Mouse (Mus musculus) heart, postnatal 4 days (tissue): ENCODE data around the gene Trim62. TPM values are rescaled to one million over a fixed set of nuclear protein-coding genes. Genes with fewer than 3 reads are reported as not detected.

Source experiments
- DNase-seq: peaks from one replicate; pipeline ENCODE4 v3.0.0; 2021
- total RNA-seq, 2 experiments: library from RNA; stranded (reverse); gene quantifications; 2 replicates each; pipeline ENCODE4 v1.2.3; 2021

The Trim62 gene
- 1 to 10 TPM; 3.2 to 3.7 TPM for total RNA-seq

GRCm38 (mm10) chr4:128883379-128883781, at the start of gene Trim62:
Gene Trim62, plus strand, starts transcription at chr4:128883580.
- DNase-seq = peak; percentile 85

- DNase-seq = no peak
Measured at GRCm38 (mm10) chr4:128838202-128838601, 45.2 kb upstream of the Trim62 start.

GRCm38 (mm10) chr4:128839811-128840738, 43.3 kb upstream of the Trim62 start:
- peak; percentile 73 for DNase-seq

- DNase-seq = peak; percentile 37
Measured at GRCm38 (mm10) chr4:128841259-128841658, 42.1 kb upstream of the Trim62 start.

GRCm38 (mm10) chr4:128844566-128844965, 38.8 kb upstream of the Trim62 start:
- DNase-seq = no peak

GRCm38 (mm10) chr4:128845367-128845973, 37.9 kb upstream of the Trim62 start:
- no peak for DNase-seq

- no peak for DNase-seq
Measured at GRCm38 (mm10) chr4:128848961-128849360, 34.4 kb upstream of the Trim62 start.

GRCm38 (mm10) chr4:128849686-128850085, 33.7 kb upstream of the Trim62 start:
- DNase-seq = no peak

GRCm38 (mm10) chr4:128852266-128852887, 31.0 kb upstream of the Trim62 start:
- DNase-seq = no peak

GRCm38 (mm10) chr4:128853117-128853516, 30.3 kb upstream of the Trim62 start:
- no peak for DNase-seq

GRCm38 (mm10) chr4:128855613-128856040, 27.8 kb upstream of the Trim62 start:
- peak; percentile 89 for DNase-seq

GRCm38 (mm10) chr4:128857212-128857611, 26.2 kb upstream of the Trim62 start:
- no peak for DNase-seq

- peak; percentile 84 for DNase-seq
Measured at GRCm38 (mm10) chr4:128858226-128858625, 25.2 kb upstream of the Trim62 start.

- no peak for DNase-seq
Measured at GRCm38 (mm10) chr4:128858878-128859277, 24.5 kb upstream of the Trim62 start.

- DNase-seq = no peak
Measured at GRCm38 (mm10) chr4:128872992-128873391, 10.4 kb upstream of the Trim62 start.

- DNase-seq = no peak
Measured at GRCm38 (mm10) chr4:128874062-128874461, 9.3 kb upstream of the Trim62 start.

GRCm38 (mm10) chr4:128875439-128875838, 7.9 kb upstream of the Trim62 start:
- no peak for DNase-seq

- DNase-seq = no peak
Measured at GRCm38 (mm10) chr4:128877520-128877919, 5.9 kb upstream of the Trim62 start.

GRCm38 (mm10) chr4:128878901-128879491, 4.4 kb upstream of the Trim62 start:
- DNase-seq = no peak

- DNase-seq = peak; percentile 40
Measured at GRCm38 (mm10) chr4:128883801-128884710, 676 bp downstream of the Trim62 start.

- DNase-seq = no peak
Measured at GRCm38 (mm10) chr4:128884711-128885095, 1.3 kb downstream of the Trim62 start.

GRCm38 (mm10) chr4:128885540-128885939, 2.2 kb downstream of the Trim62 start:
- no peak for DNase-seq
